Mouse (Mus musculus) intestine, embryonic 15.5 days (tissue): ENCODE measurements around the gene Gm21954. TPM values are rescaled to one million over a fixed set of nuclear protein-coding genes. Genes with fewer than 3 reads are reported as not detected.

Experiments
- ATAC-seq: fragments of 200-750 bp; cut with Nextera tagmentation; 2 replicates; pipeline ENCODE4 v1.8.0; 2017; ENCODE audit warnings: moderate TSS enrichment, moderate library complexity
- H3K27ac ChIP-seq: fragments of 300-500 bp; sonication (generic); 2 replicates; pipeline ENCODE4 v1.5.1; 2015; ENCODE audit warnings: mild to moderate bottlenecking, inconsistent platforms
- H3K27me3 ChIP-seq: fragments of 300-500 bp; sonication (generic); replicated peaks from 2 replicates; pipeline ENCODE4 v1.6.1; 2015; ENCODE audit warnings: inconsistent platforms
- H3K36me3 ChIP-seq: fragments of 300-500 bp; sonication (generic); 2 replicates; pipeline ENCODE4 v1.6.1; 2015; ENCODE audit warnings: inconsistent platforms
- H3K4me1 ChIP-seq: fragments of 300-500 bp; sonication (generic); replicated peaks from 2 replicates; pipeline ENCODE4 v1.6.1; 2015; ENCODE audit warnings: inconsistent platforms
- H3K4me2 ChIP-seq: fragments of 300-500 bp; sonication (generic); replicated peaks from 2 replicates; pipeline ENCODE4 v1.6.1; 2015; ENCODE audit warnings: mild to moderate bottlenecking, inconsistent platforms
- H3K4me3 ChIP-seq: fragments of 300-500 bp; sonication (generic); replicated peaks from 2 replicates; pipeline ENCODE4 v1.5.1; 2015; ENCODE audit warnings: inconsistent platforms
- H3K9ac ChIP-seq: fragments of 300-500 bp; sonication (generic); 2 replicates; pipeline ENCODE4 v1.6.1; 2015; ENCODE audit warnings: inconsistent platforms
- H3K9me3 ChIP-seq: fragments of 300-500 bp; sonication (generic); 2 replicates; pipeline ENCODE4 v1.6.1; 2016; ENCODE audit warnings: inconsistent platforms
- WGBS: fragments of 180-500 bp; shearing (Covaris S2); methylation state at CpG from one replicate; pipeline ENCODE4 v1.1.7; 2015; 5-methylcytosine and 5-hydroxymethylcytosine counted together
- polyA plus RNA-seq: library from polyadenylated mRNA; unstranded; fragments of >200 nt; fragmentation: Nextera tagmentation; extraction: Ambion mirVana; gene quantifications from 2 replicates; pipeline ENCODE4 v1.2.1, GENCODE M21; 2015

Gene Gm21954
- polyA plus RNA-seq, 1 experiment from 2014 or later = not detected

DNA sequence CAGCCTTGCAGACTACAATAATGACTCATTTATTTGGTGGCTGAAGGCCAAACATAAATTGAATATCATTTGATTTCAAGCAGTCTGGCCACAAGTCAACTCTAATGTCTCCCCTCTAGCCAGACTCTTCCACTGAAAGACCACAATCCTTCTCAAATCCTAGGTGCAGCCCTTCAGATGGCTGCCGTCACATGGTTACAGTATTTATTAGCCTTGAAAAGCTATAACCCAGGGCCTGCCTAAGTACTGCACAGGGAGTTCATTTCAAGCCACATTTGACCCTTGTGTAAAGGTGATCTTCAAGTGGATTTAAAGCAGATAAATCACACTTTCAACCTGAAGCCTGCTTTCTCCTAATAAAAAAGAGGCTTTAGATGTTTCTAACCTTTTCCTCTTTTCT, 37.7 kb downstream of the Gm21954 start:
- Histone ChIP-seq H3K4me1 (no peaks in the 10 kb centered on the region), H3K4me3 (no peak overlapping the region), H3K9ac (no peak overlapping the region), H3K4me2 (no peak overlapping the region), H3K9me3 (no peaks in the 10 kb centered on the region), H3K27ac (no peak overlapping the region), H3K36me3 (no peaks in the 10 kb centered on the region), H3K27me3 (no peaks in the 10 kb centered on the region)
- ATAC-seq = no peak
- 63% methylated on average over 1 of the region's 1 CpGs for WGBS

DNA sequence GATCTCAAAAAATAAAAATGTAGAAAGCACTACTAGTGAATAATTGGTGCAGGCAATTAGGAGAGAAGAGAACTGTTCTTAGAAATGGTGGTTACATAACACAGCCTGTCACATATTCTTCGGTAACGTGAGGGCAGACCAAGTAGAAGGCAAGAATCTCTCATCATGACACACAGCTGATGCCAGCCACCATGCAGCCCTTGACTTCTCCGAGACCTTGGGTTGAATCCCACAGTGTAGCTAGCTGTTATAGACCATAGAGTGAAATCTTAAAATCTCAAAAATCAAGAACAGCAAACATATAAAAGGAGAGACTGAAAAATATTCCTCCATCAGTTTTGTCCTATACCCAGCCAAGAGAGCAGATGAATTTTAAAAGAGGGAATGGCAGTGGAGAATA, 40.8 kb downstream of the Gm21954 start:
- Histone ChIP-seq H3K9ac (no peak overlapping the region), H3K36me3 (no peaks in the 10 kb centered on the region), H3K4me3 (no peak overlapping the region), H3K9me3 (no peaks in the 10 kb centered on the region), H3K4me1 (no peaks in the 10 kb centered on the region), H3K27ac (no peak overlapping the region), H3K27me3 (no peaks in the 10 kb centered on the region), H3K4me2 (no peak overlapping the region)
- 87% methylated on average over 3 of the region's 3 CpGs for WGBS
- no peak for ATAC-seq

DNA sequence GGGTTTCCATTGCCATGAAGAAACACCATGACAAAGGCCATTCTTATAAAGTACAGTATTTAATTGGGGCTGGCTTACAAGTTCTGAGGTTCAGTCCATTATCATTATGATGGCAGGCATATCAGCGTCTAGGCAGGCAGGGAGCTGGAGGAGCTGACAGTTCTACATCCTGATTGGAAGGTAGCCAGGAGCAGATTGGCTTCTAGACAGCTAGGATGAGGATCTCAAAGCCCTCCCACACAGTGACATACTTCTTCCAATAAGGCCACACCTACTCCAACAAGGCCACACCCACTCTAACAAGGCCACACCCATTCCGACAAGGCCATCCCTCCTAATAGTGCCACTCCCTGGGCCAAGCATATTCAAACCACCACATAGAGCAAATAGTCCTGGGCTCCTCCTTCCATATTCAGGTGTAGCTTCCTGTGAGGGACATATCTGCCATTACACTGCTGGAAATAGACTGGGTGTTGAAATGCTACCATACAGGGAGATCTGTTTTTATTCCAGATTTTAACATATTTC, 41.9 kb downstream of the Gm21954 start:
- Histone ChIP-seq H3K4me2 (no peak overlapping the region), H3K27ac (no peak overlapping the region), H3K4me3 (no peak overlapping the region), H3K9me3 (no peaks in the 10 kb centered on the region), H3K4me1 (no peaks in the 10 kb centered on the region), H3K36me3 (no peaks in the 10 kb centered on the region), H3K27me3 (no peaks in the 10 kb centered on the region), H3K9ac (no peak overlapping the region)
- 89% methylated on average over 2 of the region's 2 CpGs for WGBS
- ATAC-seq = no peak

DNA sequence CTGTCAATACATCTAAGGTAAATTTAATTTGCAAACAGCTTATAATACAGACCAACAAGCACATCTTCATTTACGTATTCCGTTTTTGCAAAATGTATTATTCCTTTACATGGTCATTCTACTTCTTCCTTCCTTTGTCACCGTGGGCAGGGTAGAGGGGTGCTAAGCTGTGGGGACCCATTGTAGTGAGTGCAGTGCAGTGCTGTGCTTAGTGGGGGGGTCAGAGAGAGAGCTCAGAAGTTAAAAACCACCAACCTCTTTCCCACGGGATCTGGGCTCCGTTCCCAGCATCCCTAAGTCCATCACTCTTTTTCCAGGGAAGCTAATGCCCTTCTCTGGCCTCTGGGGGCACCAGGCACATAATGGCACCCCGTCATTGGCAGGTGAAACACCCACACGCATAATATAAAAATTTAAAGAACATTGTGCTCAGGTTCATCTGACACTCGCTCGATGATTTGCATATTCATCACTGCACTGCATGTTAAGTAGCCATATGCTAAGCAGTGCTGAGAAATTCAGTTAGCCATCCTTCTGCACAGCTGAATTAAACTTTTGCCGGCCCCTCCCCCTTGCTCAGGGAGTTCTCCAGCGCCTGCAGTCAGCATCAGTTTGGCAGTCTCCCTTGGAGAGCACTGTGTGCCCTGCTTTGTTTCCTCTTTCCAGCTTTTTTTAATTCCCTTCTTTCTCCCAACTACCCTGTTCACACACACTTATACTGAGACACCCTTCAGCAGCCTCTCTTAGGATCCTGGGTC, 48.2 kb downstream of the Gm21954 start:
- Histone ChIP-seq H3K36me3 (no peaks in the 10 kb centered on the region), H3K9me3 (no peaks in the 10 kb centered on the region), H3K9ac (no peak overlapping the region), H3K4me2 (no peak overlapping the region), H3K27me3 (no peaks in the 10 kb centered on the region), H3K4me1 (no peaks in the 10 kb centered on the region), H3K4me3 (no peak overlapping the region), H3K27ac (no peak overlapping the region)
- ATAC-seq = no peak
- WGBS = 34% methylated on average over 11 of the region's 11 CpGs

DNA sequence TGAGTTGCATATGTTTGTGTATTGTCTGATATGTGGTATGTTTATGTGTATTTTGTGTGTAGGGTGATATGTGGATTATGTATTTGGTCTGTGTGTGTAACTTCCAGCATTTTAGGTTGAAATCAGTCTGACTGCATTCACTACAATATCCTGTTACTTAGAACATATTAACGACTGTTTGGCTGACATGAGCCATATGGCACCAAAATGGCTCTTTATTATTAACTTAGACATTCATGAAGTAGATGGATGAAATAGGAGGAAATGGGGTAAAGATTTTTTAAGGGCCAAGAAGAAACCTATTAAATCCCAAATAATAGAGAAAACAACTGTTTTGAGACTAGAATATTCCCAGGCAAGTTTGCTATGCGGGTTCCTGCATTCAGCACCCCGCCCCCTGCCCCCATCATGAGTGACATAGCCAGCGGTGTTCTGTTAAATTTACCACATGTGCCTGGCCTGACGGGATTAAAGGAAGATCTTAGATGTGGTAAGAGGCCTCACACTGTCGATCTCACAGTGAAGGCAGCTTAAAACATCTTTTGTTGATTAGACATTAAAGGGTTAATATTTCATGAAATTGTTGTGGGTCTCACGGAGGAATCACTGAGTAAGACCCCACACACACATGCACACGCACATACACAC, 51.5 kb downstream of the Gm21954 start:
- ATAC-seq = no peak
- 65% methylated on average over 8 of the region's 8 CpGs for WGBS
- Histone ChIP-seq H3K4me2 (no peak overlapping the region), H3K27ac (no peak overlapping the region), H3K9me3 (no peaks in the 10 kb centered on the region), H3K9ac (no peak overlapping the region), H3K4me3 (no peak overlapping the region), H3K36me3 (no peaks in the 10 kb centered on the region), H3K27me3 (no peaks in the 10 kb centered on the region), H3K4me1 (no peaks in the 10 kb centered on the region)

DNA sequence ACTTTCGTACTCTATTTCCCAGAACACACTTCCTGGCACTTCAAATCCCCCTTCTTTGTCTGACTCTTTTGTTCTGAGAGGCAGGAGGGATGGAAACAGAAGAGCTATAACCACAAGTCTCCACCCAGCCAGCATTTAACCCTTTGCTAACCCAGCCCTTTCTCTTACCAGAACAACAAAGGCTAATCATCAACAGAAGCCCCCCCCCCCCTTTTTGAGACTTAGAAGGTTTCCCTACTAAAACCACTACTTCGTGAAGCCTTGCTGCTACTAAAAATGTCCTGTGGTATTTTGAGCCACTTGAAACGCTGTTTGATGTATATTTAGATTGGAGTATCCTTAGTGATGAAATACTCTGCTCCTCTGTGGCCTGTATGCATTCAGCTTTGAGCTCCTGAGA, 52.7 kb downstream of the Gm21954 start:
- Histone ChIP-seq H3K4me2 (no peak overlapping the region), H3K36me3 (no peaks in the 10 kb centered on the region), H3K4me3 (no peak overlapping the region), H3K27ac (no peak overlapping the region), H3K27me3 (no peaks in the 10 kb centered on the region), H3K9me3 (no peaks in the 10 kb centered on the region), H3K4me1 (no peaks in the 10 kb centered on the region), H3K9ac (no peak overlapping the region)
- WGBS = 36% methylated on average over 3 of the region's 3 CpGs
- no peak for ATAC-seq

DNA sequence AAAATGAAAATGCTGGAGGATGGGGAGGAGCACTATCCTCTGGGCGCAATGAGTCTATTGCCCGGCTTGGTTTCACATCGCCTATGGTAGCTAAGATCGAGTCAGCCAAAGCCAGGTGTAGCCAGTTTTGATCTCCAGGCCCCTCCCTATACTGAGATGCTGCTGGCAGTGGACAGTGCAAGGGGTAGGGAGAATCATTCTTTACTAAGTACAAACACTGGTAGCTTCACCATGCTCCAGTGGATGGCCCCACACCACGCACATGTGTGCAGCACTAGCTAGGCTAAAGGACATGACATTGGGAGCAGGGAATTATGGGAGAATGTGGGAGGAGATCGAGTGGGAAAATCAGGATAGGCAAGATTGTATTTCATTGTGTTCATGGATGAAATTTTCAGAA, 53.2 kb downstream of the Gm21954 start:
- no peak overlapping the region for H3K27ac ChIP-seq
- 72% methylated on average over 6 of the region's 6 CpGs for WGBS
- no peak for ATAC-seq

DNA sequence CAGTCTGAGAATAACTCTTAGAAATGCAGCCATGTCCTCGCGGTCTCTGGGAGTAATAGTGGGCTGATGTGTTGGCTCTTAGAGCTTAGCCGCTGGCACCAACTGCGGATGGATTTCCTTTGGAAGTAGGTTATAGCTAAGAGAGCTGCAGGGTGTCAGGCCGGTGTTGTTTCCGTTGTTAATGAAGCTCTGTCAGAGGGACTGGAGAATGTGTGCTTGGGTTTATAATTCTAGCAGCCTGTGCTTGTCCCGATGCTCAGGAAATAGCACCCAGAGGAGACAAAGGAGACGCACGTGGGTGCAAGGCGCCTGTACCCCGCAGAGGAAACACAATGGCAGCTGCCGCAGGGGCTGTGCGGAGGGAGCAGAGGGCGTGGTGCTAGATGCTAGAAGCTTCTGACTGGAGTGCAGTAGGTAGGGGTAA, 56.5 kb downstream of the Gm21954 start:
- no peak overlapping the region for H3K9ac ChIP-seq
- H3K27me3 ChIP-seq = no peaks in the 10 kb centered on the region
- H3K36me3 ChIP-seq = no peaks in the 10 kb centered on the region
- H3K4me1 ChIP-seq = no peaks in the 10 kb centered on the region
- ATAC-seq = no peak
- no peak overlapping the region for H3K4me3 ChIP-seq
- H3K4me2 ChIP-seq = peak overlapping the region; percentile 45
- H3K9me3 ChIP-seq = no peaks in the 10 kb centered on the region
- WGBS = 25% methylated on average over 14 of the region's 14 CpGs
- H3K27ac ChIP-seq = no peak overlapping the region

More for the DNA sequence above, 53.2 kb downstream of the Gm21954 start:
- no peaks in the 10 kb centered on the region for H3K9me3 ChIP-seq
- no peak overlapping the region for H3K4me3 ChIP-seq
- no peaks in the 10 kb centered on the region for H3K4me1 ChIP-seq
- no peak overlapping the region for H3K9ac ChIP-seq
- H3K27me3 ChIP-seq = no peaks in the 10 kb centered on the region
- H3K4me2 ChIP-seq = no peak overlapping the region
- no peaks in the 10 kb centered on the region for H3K36me3 ChIP-seq

Other genes starting within 250 kb of the Gm21954 start
- 12.3 and 15.3 TPM in 2 replicates for gene Dclk1, start 229.8 kb downstream of the Gm21954 start, polyA plus RNA-seq